Mouse (Mus musculus) midbrain, embryonic 14.5 days (tissue): ENCODE measurements around the gene Zfp839. TPM values are rescaled to one million over a fixed set of nuclear protein-coding genes. Genes with fewer than 3 reads are reported as not detected.

Experiments
- ATAC-seq: fragments of 200-750 bp; cut with Nextera tagmentation; 2 replicates; pipeline ENCODE4 v1.8.0; 2017; ENCODE audit warnings: moderate number of reproducible peaks, moderate library complexity; ENCODE audit not compliant: low FRiP score, low TSS enrichment
- DNase-seq: peaks from one replicate; pipeline ENCODE4 v3.0.0-alpha.2; 2015
- H3K27ac ChIP-seq: fragments of 300-500 bp; sonication (generic); replicated peaks from 2 replicates; pipeline ENCODE4 v1.5.1; 2014; ENCODE audit warnings: mild to moderate bottlenecking, low read depth, low read length, moderate library complexity
- H3K27me3 ChIP-seq: fragments of 300-500 bp; sonication (generic); 2 replicates; pipeline ENCODE4 v1.6.1; 2014; ENCODE audit warnings: low read length, control low read depth, mixed read lengths; ENCODE audit not compliant: control insufficient read depth, insufficient read depth
- H3K36me3 ChIP-seq: fragments of 300-500 bp; sonication (generic); 2 replicates; pipeline ENCODE4 v1.6.1; 2014; ENCODE audit warnings: low read length, control low read depth; ENCODE audit not compliant: control insufficient read depth, insufficient read depth
- H3K4me1 ChIP-seq: fragments of 300-500 bp; sonication (generic); 2 replicates; pipeline ENCODE4 v1.6.1; 2014; ENCODE audit warnings: mild to moderate bottlenecking, antibody characterized with exemption, low read length, control low read depth; ENCODE audit not compliant: control insufficient read depth, insufficient read depth
- H3K4me2 ChIP-seq: fragments of 300-500 bp; sonication (generic); 2 replicates; pipeline ENCODE4 v1.6.1; 2014; ENCODE audit warnings: mild to moderate bottlenecking, low read length, moderate library complexity
- H3K4me3 ChIP-seq: fragments of 300-500 bp; sonication (generic); replicated peaks from 2 replicates; pipeline ENCODE4 v1.5.1; 2014; ENCODE audit warnings: low read depth, low read length
- H3K9ac ChIP-seq: fragments of 300-500 bp; sonication (generic); replicated peaks from 2 replicates; pipeline ENCODE4 v1.6.1; 2014; ENCODE audit warnings: mild to moderate bottlenecking, low read length, moderate library complexity
- H3K9me3 ChIP-seq: fragments of 300-500 bp; sonication (generic); 2 replicates; pipeline ENCODE4 v1.6.1; 2016; ENCODE audit warnings: low read length, control low read depth, mixed read lengths; ENCODE audit not compliant: control insufficient read depth
- WGBS: fragments of 180-500 bp; shearing (Covaris S2); extraction: QIAGEN DNeasy Blood & Tissue Kit; methylation state at CpG from one replicate; pipeline ENCODE4 v1.1.7; 2014; 5-methylcytosine and 5-hydroxymethylcytosine counted together
- polyA plus RNA-seq: library from polyadenylated mRNA; unstranded; fragments of >200 nt; fragmentation: Nextera tagmentation; extraction: Ambion mirVana; gene quantifications from 2 replicates; pipeline ENCODE4 v1.2.1, GENCODE M21; 2014

Gene Zfp839
- polyA plus RNA-seq, 1 experiment from 2014 or later = 3.1 TPM

DNA sequence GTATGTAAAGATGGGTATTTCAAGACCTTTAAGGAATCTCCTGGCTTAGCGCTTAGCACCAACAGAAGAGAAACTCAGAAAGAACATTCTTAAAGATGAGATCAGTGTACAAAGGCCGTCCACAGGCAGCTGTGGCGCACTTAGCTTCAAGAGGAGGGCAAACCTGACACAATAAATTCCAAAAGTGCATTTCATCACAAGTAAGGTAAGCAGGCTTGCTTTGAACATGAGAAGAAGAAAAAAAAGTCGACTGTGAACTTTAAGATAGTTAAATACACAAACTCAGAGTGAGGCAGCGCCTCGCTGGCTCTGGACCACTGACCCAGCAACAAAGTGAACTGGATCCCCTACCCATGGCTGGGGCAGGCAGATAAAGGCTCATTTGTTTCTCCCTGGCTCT lies 13.3 kb upstream of the Zfp839 start:
- Histone ChIP-seq H3K4me2 (peak overlapping the region; percentile 13; the same call in 1 of the 2 replicates), H3K36me3 (no peaks in the 10 kb centered on the region), H3K4me3 (no peak overlapping the region), H3K9me3 (no peaks in the 10 kb centered on the region), H3K27me3 (no peaks in the 10 kb centered on the region), H3K27ac (peak overlapping the region; percentile 72), H3K4me1 (peaks cover 14% of the 10 kb centered on the region; the same call in 1 of the 2 replicates), H3K9ac (0 out of 2 replicates have a peak overlapping the region, but pooled peaks have one; percentile 17)
- 43% methylated on average over 6 of the region's 6 CpGs for WGBS
- ATAC-seq (no peak), DNase-seq (no peak)

DNA sequence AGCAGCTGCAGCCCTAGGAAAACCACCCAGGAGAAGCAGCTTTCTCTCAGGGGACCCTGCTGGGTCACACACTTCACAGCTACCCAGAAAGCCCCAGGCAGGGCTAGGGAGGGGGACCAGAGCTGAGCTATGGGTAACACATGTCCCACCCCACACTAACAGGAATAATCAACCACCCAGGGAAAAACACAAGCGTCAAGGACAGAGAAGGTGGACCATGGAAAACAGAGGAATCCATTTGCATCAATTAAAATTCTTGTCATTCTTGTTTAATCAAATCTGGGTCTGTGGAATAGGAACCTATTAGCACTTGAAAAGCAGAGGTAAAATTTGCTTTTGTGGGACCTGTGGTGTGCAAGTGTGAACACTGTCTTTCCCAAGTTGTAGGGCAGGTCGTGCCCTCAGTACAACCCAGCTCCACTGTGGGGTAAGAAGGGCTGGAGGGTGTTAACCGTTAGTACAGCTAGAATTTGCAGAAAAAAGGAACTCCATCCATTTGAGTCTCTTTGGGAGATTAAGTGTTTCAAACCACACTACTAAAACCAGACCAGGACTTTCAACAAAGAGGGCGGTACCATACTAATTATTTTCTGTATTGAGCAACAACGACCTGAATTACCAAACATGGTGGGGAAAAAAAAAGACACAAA lies 12.7 kb upstream of the Zfp839 start:
- DNase-seq (peak; percentile 49), ATAC-seq (no peak)
- Histone ChIP-seq H3K9ac (0 out of 2 replicates have a peak overlapping the region, but pooled peaks have one; percentile 17), H3K36me3 (no peaks in the 10 kb centered on the region), H3K9me3 (no peaks in the 10 kb centered on the region), H3K4me1 (peaks cover 14% of the 10 kb centered on the region; the same call in 1 of the 2 replicates), H3K4me3 (no peak overlapping the region), H3K27ac (peak overlapping the region; percentile 72), H3K4me2 (peak overlapping the region; percentile 13; the same call in 1 of the 2 replicates), H3K27me3 (no peaks in the 10 kb centered on the region)
- 35% methylated on average over 5 of the region's 5 CpGs for WGBS

DNA sequence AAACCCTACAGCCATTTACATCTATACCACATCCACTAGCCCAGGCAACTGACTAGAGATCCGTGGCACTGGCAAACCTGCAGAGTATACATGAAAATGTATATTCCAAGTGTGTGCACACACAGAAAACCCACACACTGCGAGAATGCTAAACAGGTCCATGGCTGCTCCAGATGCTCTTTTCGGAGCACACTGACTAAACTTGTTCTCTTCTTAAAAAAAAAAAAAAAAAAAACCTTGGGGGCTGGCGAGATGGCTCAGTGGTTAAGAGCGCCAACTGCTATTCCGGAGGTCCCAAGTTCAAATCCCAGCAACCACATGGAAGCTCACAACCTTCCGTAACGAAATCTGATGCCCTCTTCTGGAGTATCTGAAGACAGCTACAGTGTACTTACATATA lies 12.2 kb upstream of the Zfp839 start:
- no peak overlapping the region for H3K27ac ChIP-seq
- no peaks in the 10 kb centered on the region for H3K36me3 ChIP-seq
- ATAC-seq = no peak
- WGBS = 89% methylated on average over 8 of the region's 8 CpGs
- no peak overlapping the region for H3K4me2 ChIP-seq
- no peak overlapping the region for H3K9ac ChIP-seq
- H3K4me3 ChIP-seq = no peak overlapping the region
- no peaks in the 10 kb centered on the region for H3K27me3 ChIP-seq
- peaks cover 14% of the 10 kb centered on the region; the same call in 1 of the 2 replicates for H3K4me1 ChIP-seq
- no peaks in the 10 kb centered on the region for H3K9me3 ChIP-seq
- no peak for DNase-seq

DNA sequence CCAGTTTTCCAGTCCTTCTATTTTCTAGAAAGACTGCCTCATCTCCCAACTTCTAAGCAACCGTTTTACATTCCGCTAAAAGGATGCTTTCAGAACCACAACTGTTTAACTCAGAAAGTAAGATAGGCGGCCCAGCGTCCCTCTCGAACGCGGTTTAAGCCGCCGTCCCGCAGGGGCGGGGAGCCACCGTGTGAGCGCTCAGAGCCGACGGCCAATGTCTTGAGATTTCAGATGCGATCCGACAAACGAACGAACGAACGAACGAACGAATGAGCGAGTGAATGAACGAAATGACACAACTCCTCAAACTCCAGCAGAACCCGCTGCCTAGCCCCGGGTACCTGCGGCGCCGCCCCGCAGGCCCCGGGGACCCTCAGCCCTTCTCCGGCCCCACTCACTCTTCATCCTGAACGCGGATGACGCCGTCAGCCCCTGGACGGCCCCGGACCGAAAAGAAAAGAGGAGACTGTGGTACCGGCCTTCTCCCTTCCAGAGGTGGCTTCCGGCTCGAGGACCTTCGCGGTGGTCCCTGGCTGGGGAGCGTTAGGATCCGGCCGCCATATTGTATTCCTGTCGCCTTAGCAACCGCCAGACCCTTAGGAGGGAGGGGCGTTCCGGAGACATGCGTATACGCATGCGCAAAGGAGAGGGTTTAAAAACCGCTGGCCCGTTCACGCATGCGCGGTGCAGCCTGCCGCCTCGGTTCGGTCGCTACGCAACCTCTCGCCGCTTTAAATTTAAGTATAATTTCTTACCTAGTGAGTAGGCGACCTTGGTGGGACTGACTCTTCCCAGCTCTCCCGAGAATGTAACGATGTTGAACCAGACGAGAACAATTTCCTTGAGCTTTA lies 9.5 kb upstream of the Zfp839 start, which contains the start of gene Mok:
Gene Mok (minus strand): TSS at position 592 of the 851 bp plus-strand sequence.
- peak within 1 kb of the TSS; percentile 70 for H3K4me3 ChIP-seq
- ATAC-seq (peak; percentile 85), DNase-seq (peak; percentile 99)
- H3K9ac ChIP-seq = peak within 1 kb of the TSS; percentile 50
- H3K9me3 ChIP-seq = no peaks in the 10 kb centered on the region
- H3K27me3 ChIP-seq = peaks cover 17% of the 10 kb centered on the region; the same call in 1 of the 2 replicates
- under 1% methylated on average over 71 of the region's 71 CpGs for WGBS
- H3K4me1 ChIP-seq = peaks cover 14% of the 10 kb centered on the region; the same call in 1 of the 2 replicates
- H3K36me3 ChIP-seq = no peaks in the 10 kb centered on the region
- peak within 1 kb of the TSS; percentile 68 for H3K4me2 ChIP-seq
- H3K27ac ChIP-seq = peak within 1 kb of the TSS; percentile 50; the same call in 1 of the 2 replicates

DNA sequence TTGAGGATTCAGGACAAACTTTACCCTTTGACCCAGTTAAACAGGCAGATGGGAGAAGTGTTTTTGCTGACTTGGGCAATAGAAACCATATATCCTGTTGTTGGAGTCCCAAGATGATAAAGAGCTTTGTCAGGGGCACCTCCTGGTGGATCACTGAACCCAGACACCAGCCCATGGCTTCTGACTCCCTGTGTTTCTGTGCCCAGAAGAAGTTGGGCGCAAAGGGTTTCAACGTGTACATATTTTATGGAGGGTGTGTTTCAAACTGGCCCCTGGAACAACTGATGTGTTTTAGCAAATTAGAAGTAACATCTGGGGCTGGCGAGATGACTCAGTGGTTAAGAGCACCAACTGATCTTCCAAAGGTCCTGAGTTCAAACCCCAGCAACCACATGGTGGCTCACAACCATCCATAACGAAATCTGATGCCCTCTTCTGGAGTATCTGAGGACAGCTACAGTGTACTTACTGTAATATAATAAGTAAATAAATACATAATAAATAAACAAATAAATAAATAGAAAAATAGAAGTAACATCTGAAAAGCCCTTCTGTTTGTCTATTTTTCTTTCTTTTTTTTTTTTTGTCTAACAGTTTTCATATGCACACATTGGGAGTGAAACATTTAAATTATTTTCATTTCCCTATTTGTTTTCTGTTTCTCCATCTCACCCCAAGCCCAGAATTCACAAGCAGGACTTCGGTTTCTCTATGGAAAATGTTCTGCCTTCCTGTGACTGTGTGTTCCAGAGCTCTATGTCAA lies 8.1 kb upstream of the Zfp839 start:
- H3K9me3 ChIP-seq = no peaks in the 10 kb centered on the region
- WGBS = 73% methylated on average over 5 of the region's 5 CpGs
- DNase-seq (no peak), ATAC-seq (no peak)
- H3K27me3 ChIP-seq = peaks cover 26% of the 10 kb centered on the region
- H3K36me3 ChIP-seq = no peaks in the 10 kb centered on the region
- peaks cover 12% of the 10 kb centered on the region; the same call in 1 of the 2 replicates for H3K4me1 ChIP-seq
- no peak overlapping the region for H3K9ac ChIP-seq
- H3K27ac ChIP-seq = no peak overlapping the region
- H3K4me2 ChIP-seq = no peak overlapping the region
- H3K4me3 ChIP-seq = no peak overlapping the region

DNA sequence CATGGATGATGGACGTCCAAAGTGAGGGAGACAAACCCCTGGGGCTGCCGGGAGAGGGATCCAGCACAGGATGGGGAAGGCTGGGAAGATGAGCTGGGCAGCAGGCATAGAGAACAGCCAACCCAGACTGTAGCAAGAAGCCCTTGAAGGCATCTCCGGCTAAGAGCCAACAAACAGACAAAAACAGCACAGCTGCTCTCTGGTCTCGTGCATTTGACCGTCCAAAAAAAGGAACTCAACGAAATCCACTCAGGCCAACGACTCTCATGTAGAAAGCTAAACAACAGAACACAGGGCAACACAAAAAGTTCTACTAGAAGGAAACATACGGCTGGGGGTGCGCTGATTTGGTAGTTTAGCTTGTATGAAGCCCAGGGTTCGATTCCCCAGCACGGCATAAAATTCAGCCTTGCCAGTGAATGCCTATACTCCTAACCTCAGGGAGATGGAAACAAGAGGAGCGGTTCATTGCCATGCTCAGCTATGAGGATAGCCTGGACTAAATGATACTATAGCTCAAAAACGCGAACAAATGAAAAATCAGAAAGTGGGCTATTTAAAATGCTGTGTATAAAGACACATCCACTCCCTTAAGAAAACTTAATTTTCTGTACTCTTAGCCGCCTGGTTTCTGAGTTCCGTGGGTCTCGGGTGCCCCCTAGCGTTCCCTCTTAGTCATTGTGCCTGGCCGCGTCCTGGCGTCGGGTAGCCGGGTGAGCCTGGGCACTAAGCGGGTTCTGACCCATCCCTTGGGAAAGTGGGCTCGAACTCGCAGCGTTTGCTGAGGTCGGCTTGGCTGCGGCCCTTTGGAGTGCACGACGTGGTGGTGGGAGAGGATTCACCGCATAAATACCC lies 6.6 kb upstream of the Zfp839 start:
- H3K27me3 ChIP-seq = peaks cover 26% of the 10 kb centered on the region
- H3K9me3 ChIP-seq = no peaks in the 10 kb centered on the region
- H3K27ac ChIP-seq = no peak overlapping the region
- no peak for ATAC-seq
- WGBS = 20% methylated on average over 32 of the region's 32 CpGs
- peak overlapping the region; percentile 53 for H3K4me2 ChIP-seq
- H3K4me1 ChIP-seq = peaks cover 8% of the 10 kb centered on the region; the same call in 1 of the 2 replicates
- DNase-seq = peak; percentile 90
- no peaks in the 10 kb centered on the region for H3K36me3 ChIP-seq
- 0 out of 2 replicates have a peak overlapping the region, but pooled peaks have one; percentile 17 for H3K9ac ChIP-seq
- H3K4me3 ChIP-seq = peak overlapping the region; percentile 21

DNA sequence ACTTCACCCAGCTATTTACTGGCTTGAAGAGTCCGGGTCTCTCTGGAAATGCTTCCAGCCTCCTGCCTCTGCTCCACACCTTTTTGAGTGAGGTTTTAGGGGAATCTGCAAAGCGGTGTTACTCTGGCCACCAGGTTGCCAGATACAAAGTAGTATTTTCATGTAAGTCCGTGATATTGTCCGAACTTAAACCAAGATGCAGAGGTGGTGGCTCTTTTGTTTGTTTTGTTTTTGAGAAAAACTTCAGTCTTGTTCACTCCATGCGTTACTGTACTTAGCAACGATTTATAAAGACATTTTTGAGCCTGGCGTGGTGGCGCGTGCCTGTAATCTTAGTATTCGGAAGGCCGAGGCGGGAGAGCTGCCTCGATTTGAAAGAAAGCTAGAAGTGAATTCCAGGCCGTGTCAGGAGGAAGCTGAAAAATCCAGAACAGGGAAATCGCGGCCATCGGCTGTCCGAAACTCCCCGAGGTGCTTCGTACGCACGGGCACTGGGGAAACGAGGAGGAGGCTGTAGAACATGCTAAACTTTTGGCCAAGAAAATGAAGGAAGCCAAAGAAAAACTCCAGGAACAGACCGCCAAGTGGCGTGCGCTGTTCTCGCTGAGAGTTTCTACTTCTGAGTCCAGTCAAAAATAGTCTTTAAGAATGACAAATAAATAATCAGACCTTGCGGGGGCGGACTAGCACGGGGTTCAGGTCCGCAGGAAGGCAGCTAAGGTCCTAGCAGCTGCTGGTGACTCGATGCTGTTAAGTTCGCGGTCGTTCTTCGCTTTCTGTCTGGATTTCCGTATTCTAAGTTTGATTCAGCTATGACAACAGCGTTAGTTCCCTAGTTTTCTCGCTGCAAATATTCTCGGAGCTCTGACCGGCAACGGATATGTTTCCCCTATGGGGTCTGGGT lies 5.6 kb upstream of the Zfp839 start:
- Histone ChIP-seq H3K9ac (peak overlapping the region; percentile 26; the same call in 1 of the 2 replicates), H3K4me1 (peaks cover 9% of the 10 kb centered on the region), H3K9me3 (no peaks in the 10 kb centered on the region), H3K27ac (no peak overlapping the region), H3K4me2 (peak overlapping the region; percentile 53), H3K4me3 (peak overlapping the region; percentile 35), H3K27me3 (peaks cover 26% of the 10 kb centered on the region), H3K36me3 (no peaks in the 10 kb centered on the region)
- DNase-seq (peak; percentile 31), ATAC-seq (no peak)
- WGBS = 2% methylated on average over 42 of the region's 42 CpGs
